Mouse (Mus musculus) limb, embryonic 11.5 days (tissue): ENCODE results near the gene Eml2. TPM values are rescaled to one million over a fixed set of nuclear protein-coding genes. Genes with fewer than 3 reads are reported as not detected.
A peak's percentile ranks its signal among the peaks of the same experiment; 100 is the strongest.

Experiments
- ATAC-seq: fragments of 200-750 bp; cut with Nextera tagmentation; 2 replicates; pipeline ENCODE4 v1.8.0; 2017; ENCODE audit warnings: low read depth; ENCODE audit not compliant: insufficient number of reproducible peaks, low FRiP score, low TSS enrichment
- DNase-seq: peaks from one replicate; pipeline ENCODE4 v3.0.0-alpha.2; 2015; ENCODE audit warnings: low spot score
- H3K27ac ChIP-seq: fragments of 300-500 bp; sonication (generic); replicated peaks from 2 replicates; pipeline ENCODE4 v1.5.1; 2014; ENCODE audit warnings: low read depth, mild to moderate bottlenecking, low read length
- H3K27me3 ChIP-seq: fragments of 300-500 bp; sonication (generic); 2 replicates; pipeline ENCODE4 v1.6.1; 2014; ENCODE audit warnings: mild to moderate bottlenecking, low read length, mixed read lengths; ENCODE audit not compliant: control insufficient read depth, insufficient read depth
- H3K36me3 ChIP-seq: fragments of 300-500 bp; sonication (generic); 2 replicates; pipeline ENCODE4 v1.6.1; 2014; ENCODE audit warnings: mild to moderate bottlenecking, low read length, moderate library complexity, mixed read lengths; ENCODE audit not compliant: control insufficient read depth, insufficient read depth
- H3K4me1 ChIP-seq: fragments of 300-500 bp; sonication (generic); 2 replicates; pipeline ENCODE4 v1.6.1; 2014; ENCODE audit warnings: low read length, mixed read lengths; ENCODE audit not compliant: control insufficient read depth, insufficient read depth
- H3K4me2 ChIP-seq: fragments of 300-500 bp; sonication (generic); 2 replicates; pipeline ENCODE4 v1.6.1; 2014; ENCODE audit warnings: low read depth, mild to moderate bottlenecking, moderate library complexity; ENCODE audit not compliant: severe bottlenecking
- H3K4me3 ChIP-seq: fragments of 300-500 bp; sonication (generic); 2 replicates; pipeline ENCODE4 v1.5.1; 2014; ENCODE audit warnings: low read depth, low read length
- H3K9ac ChIP-seq: fragments of 300-500 bp; sonication (generic); 2 replicates; pipeline ENCODE4 v1.6.1; 2014; ENCODE audit warnings: mild to moderate bottlenecking, low read length
- H3K9me3 ChIP-seq: fragments of 300-500 bp; sonication (generic); 2 replicates; pipeline ENCODE4 v1.6.1; 2016; ENCODE audit warnings: low read length; ENCODE audit not compliant: control insufficient read depth
- WGBS: fragments of 180-500 bp; shearing (Covaris S2); extraction: QIAGEN DNeasy Blood & Tissue Kit; methylation state at CpG from one replicate; pipeline ENCODE4 v1.1.7; 2014; 5-methylcytosine and 5-hydroxymethylcytosine counted together
- polyA plus RNA-seq: library from polyadenylated mRNA; unstranded; fragments of >200 nt; fragmentation: Nextera tagmentation; extraction: Ambion mirVana; gene quantifications from 2 replicates; pipeline ENCODE4 v1.2.1, GENCODE M21; 2014

The Eml2 gene
- polyA plus RNA-seq, 1 experiment from 2014 or later = 2.3 TPM

GRCm38 (mm10) chr7:19222189-19222588 is 46.0 kb downstream of the Eml2 start:
- WGBS = 96% methylated on average over 16 of the region's 16 CpGs
- DNase-seq = no peak
- Histone ChIP-seq H3K4me3 (no peak overlapping the region), H3K4me1 (peaks cover 7% of the 10 kb centered on the region), H3K9ac (no peak overlapping the region), H3K4me2 (no peak overlapping the region), H3K9me3 (no peaks in the 10 kb centered on the region), H3K27me3 (no peaks in the 10 kb centered on the region), H3K27ac (no peak overlapping the region), H3K36me3 (0 out of 2 replicates have a peak, but pooled peaks cover 4% of the 10 kb centered on the region)
- no peak for ATAC-seq

GRCm38 (mm10) chr7:19222875-19223274 is 46.7 kb downstream of the Eml2 start:
- Histone ChIP-seq H3K4me3 (no peak overlapping the region), H3K27ac (no peak overlapping the region), H3K36me3 (0 out of 2 replicates have a peak, but pooled peaks cover 4% of the 10 kb centered on the region), H3K4me1 (peaks cover 7% of the 10 kb centered on the region), H3K9ac (no peak overlapping the region), H3K27me3 (no peaks in the 10 kb centered on the region), H3K9me3 (no peaks in the 10 kb centered on the region), H3K4me2 (no peak overlapping the region)
- 92% methylated on average over 14 of the region's 14 CpGs for WGBS
- ATAC-seq (no peak), DNase-seq (no peak)

DNA sequence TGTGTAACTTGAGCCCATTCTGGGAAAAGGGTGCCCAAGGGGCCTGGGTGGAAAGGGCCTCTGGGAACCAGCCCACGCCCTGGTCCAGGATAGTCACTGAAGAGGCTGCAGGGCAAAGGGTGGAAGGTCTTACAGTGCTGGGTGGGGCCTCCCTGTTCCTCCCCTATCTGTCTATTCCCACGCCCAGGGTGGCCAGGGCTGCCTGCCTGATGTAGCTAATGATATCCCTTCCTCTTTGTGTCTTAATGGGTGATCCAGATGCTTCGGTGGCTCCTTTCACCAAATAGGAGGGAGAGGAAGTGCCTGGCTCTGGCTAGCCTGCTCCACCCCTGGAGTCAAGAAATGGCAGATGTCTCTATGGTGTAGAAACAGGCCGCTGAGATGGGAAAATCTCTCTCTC is 48.7 kb downstream of the Eml2 start:
- no peak overlapping the region for H3K9ac ChIP-seq
- 77% methylated on average over 4 of the region's 4 CpGs for WGBS

DNA sequence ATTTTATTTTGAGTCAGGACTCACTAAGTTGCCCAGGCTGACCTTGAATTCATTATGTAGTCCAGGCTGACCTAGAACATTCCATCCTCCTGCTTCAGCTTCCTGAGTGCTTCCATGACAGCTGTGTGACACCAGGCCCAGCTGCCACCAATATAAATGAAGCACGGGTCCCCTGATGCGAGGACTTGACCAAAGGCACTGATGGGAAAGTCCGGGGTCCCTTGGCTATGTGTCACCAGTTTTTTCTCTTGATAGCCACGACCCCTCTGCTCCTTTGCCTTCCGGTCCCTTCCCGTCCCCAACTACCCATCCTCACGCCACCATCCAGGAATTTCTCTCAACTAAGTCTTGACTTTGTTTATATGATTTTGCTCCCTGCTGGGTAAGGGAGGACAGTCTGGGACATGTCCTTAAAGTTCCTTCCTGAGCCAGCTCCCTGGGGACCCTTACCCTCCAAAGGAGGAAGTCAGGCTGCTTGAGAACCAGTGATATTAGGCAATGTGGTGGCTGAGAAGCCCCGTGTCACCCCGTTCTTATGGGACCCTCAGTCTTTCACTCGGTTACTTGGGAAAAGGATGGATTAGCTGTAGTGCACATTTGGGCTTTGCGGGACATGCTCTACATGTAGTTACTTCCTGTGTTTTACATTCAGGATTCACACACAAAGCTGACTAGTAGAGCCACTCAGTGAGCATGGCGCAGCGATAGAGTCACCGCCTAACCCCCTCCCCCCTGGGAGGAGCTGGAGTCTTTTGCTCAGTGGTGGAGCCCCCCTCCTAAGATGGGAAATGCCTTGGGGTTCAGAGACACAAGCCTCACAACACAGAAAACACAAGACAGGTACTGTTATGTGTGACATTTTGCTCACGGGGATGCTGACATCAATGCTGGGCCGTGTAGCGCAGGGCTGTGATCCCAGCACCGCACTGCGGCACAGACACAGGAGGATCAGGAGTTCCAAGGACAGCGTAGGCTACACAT is 50.9 kb downstream of the Eml2 start:
- no peaks in the 10 kb centered on the region for H3K9me3 ChIP-seq
- H3K4me3 ChIP-seq = peak overlapping the region; percentile 64
- H3K4me2 ChIP-seq = peak overlapping the region; percentile 82
- peak overlapping the region; percentile 52 for H3K9ac ChIP-seq
- ATAC-seq = peak; percentile 22
- peaks cover 9% of the 10 kb centered on the region; the same call in 1 of the 2 replicates for H3K36me3 ChIP-seq
- 20% methylated on average over 20 of the region's 20 CpGs for WGBS
- peaks cover 5% of the 10 kb centered on the region; the same call in 1 of the 2 replicates for H3K4me1 ChIP-seq
- peak; percentile 50 for DNase-seq
- no peak overlapping the region; the same call in none of the 2 replicates for H3K27ac ChIP-seq
- H3K27me3 ChIP-seq = no peaks in the 10 kb centered on the region

More for the DNA sequence above, 48.7 kb downstream of the Eml2 start:
- DNase-seq = no peak
- Histone ChIP-seq H3K4me3 (no peak overlapping the region), H3K36me3 (0 out of 2 replicates have a peak, but pooled peaks cover 4% of the 10 kb centered on the region), H3K4me2 (no peak overlapping the region), H3K9me3 (no peaks in the 10 kb centered on the region), H3K4me1 (peaks cover 3% of the 10 kb centered on the region; the same call in 1 of the 2 replicates), H3K27me3 (no peaks in the 10 kb centered on the region), H3K27ac (no peak overlapping the region)
- no peak for ATAC-seq

GRCm38 (mm10) chr7:19227883-19228792 is 51.9 kb downstream of the Eml2 start, which contains the start of gene Opa3:
Opa3 (plus strand) TSS chr7:19228334.
- Histone ChIP-seq H3K4me1 (peaks cover 5% of the 10 kb centered on the region; the same call in 1 of the 2 replicates), H3K27me3 (no peaks in the 10 kb centered on the region), H3K9me3 (no peaks in the 10 kb centered on the region), H3K27ac (peak within 1 kb of the TSS; percentile 94), H3K4me3 (peak within 1 kb of the TSS; percentile 64), H3K36me3 (peaks cover 7% of the 10 kb centered on the region; the same call in 1 of the 2 replicates), H3K4me2 (peak within 1 kb of the TSS; percentile 82), H3K9ac (peak within 1 kb of the TSS; percentile 74)
- DNase-seq (peak; percentile 100), ATAC-seq (peak; percentile 94)
- WGBS = under 1% methylated on average over 91 of the region's 91 CpGs

DNA sequence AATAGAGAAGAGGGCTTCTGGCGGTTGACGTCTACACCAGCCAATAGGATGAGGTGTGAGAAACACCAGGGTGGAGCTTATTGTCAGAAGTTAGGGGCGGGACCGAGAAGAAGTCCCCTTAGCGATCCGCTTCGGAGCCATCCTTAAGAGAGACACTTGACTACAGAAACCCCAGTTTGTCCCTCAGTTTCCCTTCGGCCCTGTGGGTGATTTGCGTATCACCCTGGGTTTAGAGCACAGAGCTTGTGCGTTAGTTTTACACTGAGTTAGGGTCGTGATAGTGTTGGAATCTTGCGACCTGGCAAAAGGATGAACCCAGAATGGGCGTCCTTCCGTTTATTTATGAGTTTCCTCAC is 52.5 kb downstream of the Eml2 start:
- no peak for ATAC-seq
- Histone ChIP-seq H3K9me3 (no peaks in the 10 kb centered on the region), H3K36me3 (peaks cover 10% of the 10 kb centered on the region; the same call in 1 of the 2 replicates), H3K4me2 (peak overlapping the region; percentile 82), H3K27ac (no peak overlapping the region), H3K9ac (peak overlapping the region; percentile 70), H3K4me3 (peak overlapping the region; percentile 64), H3K4me1 (peaks cover 5% of the 10 kb centered on the region; the same call in 1 of the 2 replicates), H3K27me3 (no peaks in the 10 kb centered on the region)
- DNase-seq = no peak
- under 1% methylated on average over 14 of the region's 14 CpGs for WGBS

DNA sequence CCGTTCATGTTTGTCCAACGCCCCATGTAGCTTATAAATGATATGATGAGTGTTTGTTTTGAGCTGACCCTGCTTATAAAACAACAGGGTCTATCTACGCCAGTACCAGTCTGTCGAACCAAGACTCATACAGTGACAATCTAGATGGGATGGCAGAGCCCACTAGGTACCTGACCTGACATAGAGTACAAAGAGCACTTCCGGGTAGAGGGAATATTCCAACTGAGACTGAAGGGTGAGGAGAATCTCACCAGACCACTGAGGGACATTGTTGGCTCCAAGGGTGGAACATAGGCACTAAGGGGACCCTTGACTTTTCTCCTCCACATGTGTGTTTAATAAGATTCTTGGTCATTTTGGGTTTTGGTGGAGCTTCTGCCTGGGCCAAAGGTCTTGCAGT is 53.2 kb downstream of the Eml2 start:
- Histone ChIP-seq H3K4me3 (peak overlapping the region; percentile 64), H3K4me1 (peaks cover 5% of the 10 kb centered on the region; the same call in 1 of the 2 replicates), H3K4me2 (peak overlapping the region; percentile 82), H3K36me3 (peaks cover 10% of the 10 kb centered on the region; the same call in 1 of the 2 replicates), H3K27ac (no peak overlapping the region), H3K27me3 (no peaks in the 10 kb centered on the region), H3K9ac (peak overlapping the region; percentile 70), H3K9me3 (no peaks in the 10 kb centered on the region)
- ATAC-seq = no peak
- 55% methylated on average over 5 of the region's 5 CpGs for WGBS
- DNase-seq = no peak
